Mouse (Mus musculus): Measurements from ENCODE around the gene Adh7. TPM values are rescaled to one million over a fixed set of nuclear protein-coding genes. Genes with fewer than 3 reads are reported as not detected.

The Adh7 gene
- 0.71 and 1.1 TPM in 2 replicates for polyA plus RNA-seq (2015; fragmentation: Nextera tagmentation; extraction: Ambion mirVana)

- ATAC-seq (ENCODE audit: low FRiP score): no peak
- 0 out of 2 replicates have a peak, but pooled peaks cover 6% of the 10 kb centered on the region for H3K4me1 ChIP-seq (replicated peaks)
- no peaks in the 10 kb centered on the region for H3K9me3 ChIP-seq
- no peak within 1 kb of the TSS for H3K27ac ChIP-seq
- H3K27me3 ChIP-seq: no peaks in the 10 kb centered on the region
- H3K36me3 ChIP-seq: no peaks in the 10 kb centered on the region
- H3K9ac ChIP-seq: no peak within 1 kb of the TSS
- H3K4me2 ChIP-seq: no peak within 1 kb of the TSS
- H3K4me3 ChIP-seq: no peak within 1 kb of the TSS
- WGBS: 85% methylated on average over 10 of the region's 10 CpGs
These were observed at the start of gene Adh7 for GRCm38 (mm10) chr3:138217631-138218264. Adh7 (plus strand) TSS chr3:138217760.

- no peaks in the 10 kb centered on the region for H3K36me3 ChIP-seq
- WGBS: 81% methylated on average over 10 of the region's 10 CpGs
These were observed 44.3 kb upstream of the Adh7 start for GRCm38 (mm10) chr3:138173291-138173690.

GRCm38 (mm10) chr3:138175551-138175950 is 42.0 kb upstream of the Adh7 start:
- H3K4me3 ChIP-seq: no peak overlapping the region
- no peak overlapping the region for H3K4me2 ChIP-seq
- ATAC-seq (ENCODE audit: low FRiP score): no peak
- H3K27ac ChIP-seq: no peak overlapping the region
- H3K36me3 ChIP-seq: no peaks in the 10 kb centered on the region
- no peak overlapping the region for H3K9ac ChIP-seq
- H3K9me3 ChIP-seq: no peaks in the 10 kb centered on the region
- no peaks in the 10 kb centered on the region for H3K4me1 ChIP-seq (replicated peaks)
- WGBS: 91% methylated on average over 6 of the region's 6 CpGs
- no peaks in the 10 kb centered on the region for H3K27me3 ChIP-seq

More at GRCm38 (mm10) chr3:138173291-138173690, 44.3 kb upstream of the Adh7 start:
- no peak for ATAC-seq (ENCODE audit: low FRiP score)
- no peaks in the 10 kb centered on the region for H3K4me1 ChIP-seq (replicated peaks)
- no peaks in the 10 kb centered on the region for H3K9me3 ChIP-seq
- no peaks in the 10 kb centered on the region for H3K27me3 ChIP-seq
- no peak overlapping the region for H3K27ac ChIP-seq
- no peak overlapping the region for H3K9ac ChIP-seq
- no peak overlapping the region for H3K4me3 ChIP-seq
- H3K4me2 ChIP-seq: no peak overlapping the region

GRCm38 (mm10) chr3:138182019-138182418 is 35.5 kb upstream of the Adh7 start:
- Histone ChIP-seq H3K27me3 (no peaks in the 10 kb centered on the region), H3K9me3 (no peaks in the 10 kb centered on the region), H3K4me1 (replicated peaks) (peaks cover 11% of the 10 kb centered on the region), H3K9ac (no peak overlapping the region), H3K4me2 (no peak overlapping the region), H3K27ac (no peak overlapping the region), H3K4me3 (no peak overlapping the region), H3K36me3 (no peaks in the 10 kb centered on the region)
- 89% methylated on average over 2 of the region's 2 CpGs for WGBS
- no peak for ATAC-seq (ENCODE audit: low FRiP score)

GRCm38 (mm10) chr3:138183371-138183770 is 34.2 kb upstream of the Adh7 start:
- Histone ChIP-seq H3K4me3 (no peak overlapping the region), H3K4me1 (replicated peaks) (peaks cover 11% of the 10 kb centered on the region), H3K36me3 (no peaks in the 10 kb centered on the region), H3K27me3 (no peaks in the 10 kb centered on the region), H3K27ac (no peak overlapping the region), H3K4me2 (no peak overlapping the region), H3K9me3 (no peaks in the 10 kb centered on the region), H3K9ac (no peak overlapping the region)
- no peak for ATAC-seq (ENCODE audit: low FRiP score)
- WGBS: 86% methylated on average over 7 of the region's 7 CpGs

- Histone ChIP-seq H3K27me3 (no peaks in the 10 kb centered on the region), H3K4me1 (replicated peaks) (peaks cover 11% of the 10 kb centered on the region), H3K27ac (no peak overlapping the region), H3K9ac (no peak overlapping the region), H3K36me3 (no peaks in the 10 kb centered on the region), H3K4me2 (no peak overlapping the region), H3K9me3 (no peaks in the 10 kb centered on the region), H3K4me3 (no peak overlapping the region)
- ATAC-seq (ENCODE audit: low FRiP score): no peak
- WGBS: 70% methylated on average over 4 of the region's 4 CpGs
These were observed 32.3 kb upstream of the Adh7 start for GRCm38 (mm10) chr3:138185290-138185689.

GRCm38 (mm10) chr3:138185995-138186930 is 31.3 kb upstream of the Adh7 start:
- Histone ChIP-seq H3K9me3 (no peaks in the 10 kb centered on the region), H3K27ac (peak overlapping the region; percentile 62), H3K9ac (no peak overlapping the region), H3K36me3 (no peaks in the 10 kb centered on the region), H3K4me1 (replicated peaks) (peaks cover 11% of the 10 kb centered on the region), H3K27me3 (no peaks in the 10 kb centered on the region), H3K4me2 (0 out of 2 replicates have a peak overlapping the region, but pooled peaks have one; percentile 19), H3K4me3 (no peak overlapping the region)
- ATAC-seq (ENCODE audit: low FRiP score): peak; percentile 79; the same call in 1 of the 2 replicates
- WGBS: 76% methylated on average over 26 of the region's 26 CpGs

GRCm38 (mm10) chr3:138192260-138192659 is 25.3 kb upstream of the Adh7 start:
- 91% methylated on average over 7 of the region's 7 CpGs for WGBS
- H3K36me3 ChIP-seq: no peaks in the 10 kb centered on the region
- H3K4me1 ChIP-seq (replicated peaks): no peaks in the 10 kb centered on the region
- no peaks in the 10 kb centered on the region for H3K27me3 ChIP-seq
- no peak overlapping the region for H3K4me2 ChIP-seq
- H3K4me3 ChIP-seq: no peak overlapping the region
- H3K9ac ChIP-seq: no peak overlapping the region
- no peaks in the 10 kb centered on the region for H3K9me3 ChIP-seq
- ATAC-seq (ENCODE audit: low FRiP score): no peak
- no peak overlapping the region for H3K27ac ChIP-seq

GRCm38 (mm10) chr3:138193683-138194302 is 23.8 kb upstream of the Adh7 start, which contains the start of gene 4930579F01Rik:
4930579F01Rik (minus strand) TSS chr3:138193825.
- 82% methylated on average over 15 of the region's 15 CpGs for WGBS
- no peak within 1 kb of the TSS for H3K4me3 ChIP-seq
- H3K27ac ChIP-seq: no peak within 1 kb of the TSS
- no peak within 1 kb of the TSS for H3K9ac ChIP-seq
- no peak for ATAC-seq (ENCODE audit: low FRiP score)
- no peaks in the 10 kb centered on the region for H3K36me3 ChIP-seq
- no peak within 1 kb of the TSS for H3K4me2 ChIP-seq
- no peaks in the 10 kb centered on the region for H3K27me3 ChIP-seq
- H3K9me3 ChIP-seq: no peaks in the 10 kb centered on the region
- 0 out of 2 replicates have a peak, but pooled peaks cover 8% of the 10 kb centered on the region for H3K4me1 ChIP-seq (replicated peaks)

- Histone ChIP-seq H3K9ac (no peak overlapping the region), H3K4me2 (no peak overlapping the region), H3K9me3 (no peaks in the 10 kb centered on the region), H3K27ac (no peak overlapping the region), H3K27me3 (no peaks in the 10 kb centered on the region), H3K36me3 (no peaks in the 10 kb centered on the region), H3K4me1 (replicated peaks) (0 out of 2 replicates have a peak, but pooled peaks cover 8% of the 10 kb centered on the region), H3K4me3 (no peak overlapping the region)
- 84% methylated on average over 14 of the region's 14 CpGs for WGBS
- no peak for ATAC-seq (ENCODE audit: low FRiP score)
These were observed 20.5 kb upstream of the Adh7 start for GRCm38 (mm10) chr3:138197093-138197492.

GRCm38 (mm10) chr3:138197556-138197955 is 20.0 kb upstream of the Adh7 start:
- H3K4me3 ChIP-seq: no peak overlapping the region
- H3K27ac ChIP-seq: no peak overlapping the region
- H3K4me1 ChIP-seq (replicated peaks): 0 out of 2 replicates have a peak, but pooled peaks cover 8% of the 10 kb centered on the region
- 72% methylated on average over 9 of the region's 9 CpGs for WGBS
- no peaks in the 10 kb centered on the region for H3K9me3 ChIP-seq
- H3K36me3 ChIP-seq: no peaks in the 10 kb centered on the region
- H3K4me2 ChIP-seq: no peak overlapping the region
- no peaks in the 10 kb centered on the region for H3K27me3 ChIP-seq
- ATAC-seq (ENCODE audit: low FRiP score): 0 out of 2 replicates have a peak, but pooled peaks have one; percentile 38
- H3K9ac ChIP-seq: no peak overlapping the region
